Mouse (Mus musculus): ENCODE measurements around the gene Afmid. TPM values are rescaled to one million over a fixed set of nuclear protein-coding genes. Genes with fewer than 3 reads are reported as not detected.

Gene Afmid
- total RNA-seq, 4 experiments from 2014 or later: 4.2 to 9.0 (median 7.1) TPM

DNA sequence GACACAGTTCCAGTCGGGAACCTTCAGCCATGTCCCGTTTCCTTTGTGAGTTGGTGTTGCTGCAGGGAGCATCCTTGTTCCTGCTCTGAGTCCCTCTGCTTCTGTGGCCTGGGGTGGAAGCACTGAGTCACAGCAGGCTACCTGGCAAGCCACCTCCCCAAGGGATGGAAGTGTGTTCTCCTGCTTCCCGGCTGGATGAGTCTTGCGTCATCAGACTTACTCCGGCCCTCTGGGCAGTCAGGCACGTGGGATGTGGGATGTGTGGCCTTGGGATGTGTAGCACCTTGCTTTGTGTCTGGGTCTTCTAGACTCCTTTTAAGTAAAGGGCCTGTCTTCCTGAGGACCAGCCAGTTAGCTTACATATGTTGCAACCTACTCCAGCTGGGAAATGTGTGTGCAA, 54.0 kb downstream of the Afmid start:
- DNase-seq (ENCODE audit: low spot score in 2 of 2): no peak

DNA sequence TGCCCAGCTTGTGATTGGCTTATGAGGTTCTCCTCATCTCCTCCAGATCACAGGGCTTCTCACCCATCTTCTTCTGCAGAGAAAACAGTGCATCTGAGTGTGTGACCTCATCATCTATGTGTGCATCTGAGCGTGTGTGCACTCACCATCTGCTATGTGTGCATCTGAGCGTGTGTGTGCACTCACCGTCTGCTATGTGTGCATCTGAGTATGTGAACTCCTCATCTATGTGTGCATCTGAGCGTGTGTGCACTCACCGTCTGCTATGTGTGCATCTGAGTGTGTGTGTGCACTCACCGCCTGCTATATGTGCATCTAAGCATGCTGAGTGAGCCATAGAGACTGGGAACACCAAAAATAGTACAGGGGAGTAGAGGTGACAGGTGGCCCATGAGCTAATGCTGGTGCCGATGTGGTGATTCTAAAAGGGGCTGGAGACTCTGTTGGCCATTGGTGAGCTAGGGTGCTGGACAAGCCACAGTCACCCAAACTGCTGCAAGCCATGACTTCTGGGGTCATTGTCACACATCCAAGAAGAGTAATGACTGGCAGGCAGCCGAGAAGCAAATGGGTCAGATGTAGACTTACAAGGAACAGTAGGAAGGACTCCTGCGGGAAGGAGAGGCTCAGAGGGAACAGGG, 54.7 kb downstream of the Afmid start:
- no peak for DNase-seq (ENCODE audit: low spot score in 2 of 2)

DNA sequence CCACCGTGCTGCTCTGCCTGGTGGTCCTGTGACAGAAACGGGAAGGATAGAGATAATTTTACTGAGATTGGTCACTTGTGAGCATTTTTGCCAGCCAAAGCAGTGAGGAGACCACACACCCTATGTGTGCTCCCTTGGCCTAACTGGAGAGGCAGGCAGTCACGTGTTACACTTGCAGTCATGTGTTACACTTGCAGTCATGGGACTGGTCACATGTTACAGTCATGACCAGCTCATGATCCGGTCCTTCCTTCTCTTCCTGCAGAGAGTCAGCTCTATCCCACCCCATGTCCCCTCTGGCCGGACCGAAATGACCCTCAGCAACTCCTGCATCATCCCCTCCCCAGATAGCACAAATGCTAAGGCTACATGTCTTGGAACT, 55.2 kb downstream of the Afmid start:
- no peak for DNase-seq (ENCODE audit: low spot score in 2 of 2)

DNA sequence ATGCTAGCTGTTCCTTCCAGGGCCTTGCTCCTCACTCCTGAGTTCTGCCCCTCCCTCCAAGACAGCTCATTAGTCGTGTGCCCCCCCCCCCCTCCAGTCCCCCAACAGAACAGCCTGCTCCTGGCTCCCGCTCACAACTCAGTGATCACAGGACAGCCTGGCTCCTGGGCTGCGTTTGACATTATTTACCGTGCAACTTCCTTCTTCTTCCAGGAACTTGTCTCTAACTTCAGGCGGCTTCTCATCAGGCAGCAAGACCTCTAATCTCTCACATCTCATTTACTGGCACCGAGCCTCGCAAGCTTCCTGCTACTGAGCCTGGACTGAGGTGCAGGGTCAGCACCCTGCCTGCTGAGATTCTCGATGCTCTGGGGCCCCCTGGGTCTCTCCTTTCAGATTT, 56.1 kb downstream of the Afmid start:
- no peak for DNase-seq (ENCODE audit: low spot score in 2 of 2)

DNA sequence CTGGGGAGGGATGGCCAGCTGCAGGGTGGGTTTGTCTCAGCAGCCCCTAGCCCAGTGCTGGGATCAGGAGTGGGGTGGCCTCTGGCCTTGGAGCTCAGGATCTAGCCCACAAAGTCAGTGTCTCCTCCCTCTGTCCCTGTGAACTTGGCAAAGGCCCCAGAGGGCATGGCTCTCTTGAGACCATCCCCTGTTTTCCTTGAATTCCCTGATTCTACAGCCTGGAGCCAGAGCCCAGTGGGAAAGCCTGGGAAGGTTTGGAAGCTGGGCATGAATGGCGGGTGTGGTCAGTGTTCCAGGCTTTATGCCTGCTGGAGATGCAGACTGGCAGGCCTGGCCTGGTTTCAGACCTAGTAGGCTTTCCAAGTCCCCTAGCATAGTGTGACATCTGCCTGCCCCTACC, 56.5 kb downstream of the Afmid start:
- DNase-seq (ENCODE audit: low spot score in 2 of 2): no peak

DNA sequence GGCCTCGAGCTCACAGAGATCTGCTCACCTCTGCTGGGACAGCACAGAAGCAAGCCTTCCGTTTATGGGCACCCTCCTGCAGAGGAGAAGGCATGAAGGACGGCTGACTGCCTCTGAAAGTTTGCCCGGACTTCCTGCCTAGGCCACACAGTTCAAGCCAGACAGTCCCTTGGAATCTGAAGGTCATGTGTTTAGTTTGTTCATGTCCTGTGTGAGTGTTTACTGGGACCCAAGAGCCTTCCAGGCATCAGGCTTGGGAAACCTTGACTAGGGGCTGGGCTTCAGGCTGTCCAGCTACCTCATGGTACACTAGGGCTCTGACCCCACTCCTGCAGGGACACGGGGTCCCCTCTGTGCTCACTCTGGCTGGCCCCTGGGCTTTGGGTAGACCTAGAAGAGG, 60.3 kb downstream of the Afmid start:
- no peak for DNase-seq (ENCODE audit: low spot score in 2 of 2)

DNA sequence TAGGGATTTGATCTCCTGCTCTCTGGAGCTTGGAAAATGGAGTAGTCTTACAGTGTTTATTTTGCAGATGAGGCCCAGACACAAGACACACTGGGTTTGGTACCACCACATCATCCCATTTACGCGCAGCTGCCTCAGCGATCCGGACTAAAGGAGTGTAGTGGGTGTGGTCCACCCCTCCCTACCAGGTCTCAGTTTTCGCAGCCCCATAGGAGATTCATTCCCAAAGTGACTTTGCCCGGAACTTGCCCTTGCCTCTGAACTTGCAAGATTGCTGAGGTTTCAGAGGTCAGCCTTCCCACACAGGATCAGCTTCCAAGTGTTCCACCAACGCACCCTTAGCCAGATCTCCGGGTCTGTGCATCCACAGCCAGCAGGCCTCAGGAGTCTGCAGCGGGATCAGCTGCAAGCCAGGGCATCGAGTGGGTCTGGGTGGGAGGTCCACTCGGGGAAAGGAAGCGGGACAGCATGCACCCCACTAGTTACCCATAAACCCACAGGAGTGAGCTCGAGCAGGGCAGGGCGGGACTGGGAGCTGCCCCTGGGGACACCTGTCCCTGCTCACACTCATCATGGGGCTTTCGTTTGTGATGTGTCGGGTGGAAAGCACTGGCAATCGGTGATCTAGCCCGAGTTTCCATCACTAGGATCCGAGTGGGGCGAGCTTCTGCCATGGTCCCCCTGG, 62.6 kb downstream of the Afmid start:
- DNase-seq (ENCODE audit: low spot score in 2 of 2): no peak

DNA sequence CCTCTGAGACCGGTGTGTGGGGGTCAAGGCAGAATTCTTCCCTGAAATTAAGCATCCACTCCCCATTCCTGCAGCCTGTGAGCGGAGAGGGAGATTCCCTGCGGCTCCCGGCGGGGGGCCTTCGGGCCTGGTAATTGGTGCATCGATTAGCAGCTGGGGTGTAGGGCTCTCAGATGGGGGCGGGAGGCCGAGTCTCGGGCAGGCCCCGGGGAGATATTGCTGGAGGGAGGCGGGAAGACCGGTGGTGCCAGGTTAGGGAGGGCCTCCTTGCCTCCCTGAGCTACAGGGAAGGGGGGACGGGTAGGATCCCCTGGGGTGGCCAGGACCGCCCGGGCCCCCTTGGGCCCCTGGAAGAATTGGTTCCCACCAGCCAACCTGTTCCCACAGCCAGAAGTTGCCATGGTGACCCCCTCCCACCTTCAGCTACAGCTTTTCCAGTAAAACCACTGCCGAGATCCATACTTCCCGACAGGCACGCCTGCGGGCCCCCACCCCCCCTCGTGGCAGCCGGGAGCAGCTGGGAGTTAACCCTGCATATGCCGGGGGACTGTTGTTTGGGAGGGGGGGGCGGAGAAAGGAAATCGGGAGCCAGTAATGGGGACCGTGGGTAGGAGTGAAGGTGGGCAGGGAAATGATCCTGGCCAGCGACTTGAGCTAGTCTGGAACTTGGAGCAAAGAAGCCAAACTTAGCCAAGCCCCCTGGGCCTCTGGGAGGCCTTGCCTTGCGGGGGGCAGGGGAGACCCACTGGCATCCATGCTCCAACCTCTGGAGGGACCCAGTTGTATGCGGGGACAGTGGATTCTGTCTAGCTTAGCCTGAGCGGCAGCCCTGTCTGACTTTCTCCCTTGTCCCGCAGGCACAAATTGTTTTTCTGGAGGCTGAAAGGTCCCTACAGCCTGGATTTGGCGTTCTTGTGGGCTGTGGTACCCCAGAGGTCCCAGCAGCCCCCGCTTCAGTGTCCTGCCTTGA, 63.4 kb downstream of the Afmid start:
- DNase-seq (ENCODE audit: low spot score in 2 of 2): peak in 1 of 2 experiments; percentile 50

Other genes with a start within 250 kb of the Afmid start
- 10 to 100 TPM; 54.0 to 61.3 (median 57.8) TPM for gene Tnrc6c, start 171.6 kb upstream of the Afmid start, total RNA-seq (2022)
- 1 to 10 TPM in 2 of 4 experiments, under 1 TPM in 2; 0.50 to 1.3 (median 0.83) TPM for gene Tmc8, start 43.8 kb upstream of the Afmid start, total RNA-seq (2022)
- gene Tmc6, start 43.7 kb upstream of the Afmid start, total RNA-seq (2022): 10 to 100 TPM; 10.2 to 12.3 (median 11.4) TPM
- under 1 TPM in 1 of 4 experiments, not detected in 3; 0.34 TPM for gene 6030468B19Rik, start 28.3 kb upstream of the Afmid start, total RNA-seq (2022)
- gene Gm20708, start 16.3 kb upstream of the Afmid start, total RNA-seq (2022): 1 to 10 TPM in 3 of 4 experiments, under 1 TPM in 1; 0.91 to 3.0 (median 1.8) TPM
- 10 to 100 TPM; 12.2 to 23.8 (median 17.1) TPM for gene Syngr2, start 16.3 kb upstream of the Afmid start, total RNA-seq (2022)
- gene Tk1, start 168 bp downstream of the Afmid start, total RNA-seq (2022): 1 to 10 TPM in 3 of 4 experiments, under 1 TPM in 1; 0.52 to 1.7 (median 1.2) TPM
- gene Birc5, start 23.3 kb downstream of the Afmid start, total RNA-seq (2022): 1 to 10 TPM in 1 of 4 experiments, under 1 TPM in 3; 0.14 to 1.3 (median 0.72) TPM
- under 1 TPM in 2 of 4 experiments, not detected in 2; 0.21 to 0.37 TPM for gene Tmem235, start 34.8 kb downstream of the Afmid start, total RNA-seq (2022)
- gene Tha1, start 47.6 kb downstream of the Afmid start, total RNA-seq (2022): 1 to 10 TPM; 3.6 to 9.2 (median 5.8) TPM
- gene Socs3, start 144.1 kb downstream of the Afmid start, total RNA-seq (2022): 1 to 10 TPM; 3.1 to 7.5 (median 3.6) TPM
- gene Pgs1, start 160.4 kb downstream of the Afmid start, total RNA-seq (2022): 10 to 100 TPM; 77.9 to 92.4 (median 82.4) TPM

Measured in left cerebral cortex, adult 8-10 months (tissue).